Mouse (Mus musculus) adrenal gland, adult 10 weeks (tissue): ENCODE data around the gene Zbtb8os. TPM values are rescaled to one million over a fixed set of nuclear protein-coding genes. Genes with fewer than 3 reads are reported as not detected.

Experiments used
- polyA plus RNA-seq: library from polyadenylated mRNA; stranded (reverse); fragments of 350-450 nt; fragmentation: Illumina TruSeq; extraction: RNeasy Lipid Tissue Mini Kit (QIAGEN cat#74804); gene quantifications from one replicate; pipeline ENCODE4 v1.2.3, GENCODE M21; 2014; ENCODE audit warnings: low read depth, low replicate concordance

Zbtb8os gene
- 174 TPM for polyA plus RNA-seq

GRCm38 (mm10) chr4:129335216-129336074 is at the start of gene Zbtb8os, which contains the start of gene Rbbp4:
Gene Zbtb8os (plus strand): TSS chr4:129335695.
Gene Rbbp4 (minus strand): TSS chr4:129335370.

GRCm38 (mm10) chr4:129287472-129287981 is 48.0 kb upstream of the Zbtb8os start, which contains the start of gene Sync:
Gene Sync (plus strand): TSS chr4:129287617.

GRCm38 (mm10) chr4:129377601-129378390 is 42.3 kb downstream of the Zbtb8os start, which contains the start of gene Zbtb8a:
Gene Zbtb8a (minus strand): TSS chr4:129378116.

Other genes starting within 250 kb of the Zbtb8os start
- not detected for gene Tmem54, start 230.1 kb upstream of the Zbtb8os start, polyA plus RNA-seq
- 0.76 TPM for gene Hpca, start 213.7 kb upstream of the Zbtb8os start, polyA plus RNA-seq
- gene Fndc5, start 198.7 kb upstream of the Zbtb8os start, polyA plus RNA-seq: 2.0 TPM
- gene S100pbp, start 146.0 kb upstream of the Zbtb8os start, polyA plus RNA-seq: 55.9 TPM
- 11.2 TPM for gene Yars, start 145.9 kb upstream of the Zbtb8os start, polyA plus RNA-seq
- 0.76 TPM for gene C77080, start 74.3 kb upstream of the Zbtb8os start, polyA plus RNA-seq
- not detected for gene Sync, start 48.1 kb upstream of the Zbtb8os start, polyA plus RNA-seq
- gene Rbbp4, start 325 bp upstream of the Zbtb8os start, polyA plus RNA-seq: 217 TPM
- 0.99 TPM for gene Zbtb8a, start 42.4 kb downstream of the Zbtb8os start, polyA plus RNA-seq
- not detected for gene Zbtb8b, start 105.2 kb downstream of the Zbtb8os start, polyA plus RNA-seq
- 20.8 TPM for gene Bsdc1, start 125.9 kb downstream of the Zbtb8os start, polyA plus RNA-seq
- not detected for gene Tssk3, start 155.3 kb downstream of the Zbtb8os start, polyA plus RNA-seq
- gene Fam229a, start 155.5 kb downstream of the Zbtb8os start, polyA plus RNA-seq: not detected
- 47.1 TPM for gene Marcksl1, start 177.9 kb downstream of the Zbtb8os start, polyA plus RNA-seq
- gene Hdac1, start 207.0 kb downstream of the Zbtb8os start, polyA plus RNA-seq: 44.3 TPM
- 0.41 TPM for gene Lck, start 237.9 kb downstream of the Zbtb8os start, polyA plus RNA-seq
- gene Fam167b, start 242.9 kb downstream of the Zbtb8os start, polyA plus RNA-seq: 3.1 TPM